Mouse (Mus musculus) myocyte (in vitro differentiated cells): ENCODE measurements around the gene Dars2. TPM values are rescaled to one million over a fixed set of nuclear protein-coding genes. Genes with fewer than 3 reads are reported as not detected.
"Not testable (repeated sequence)": the region's sequence is repeated elsewhere in the genome, so short reads cannot be mapped to it uniquely, and the experiment has no call there.

Experiments
- H3K27me3 ChIP-seq: one replicate; pipeline ENCODE4 v1.6.1; 2011; ENCODE audit not compliant: control insufficient read depth, insufficient read depth, insufficient read length
- H3K36me3 ChIP-seq: one replicate; pipeline ENCODE4 v1.6.1; 2011; ENCODE audit not compliant: control insufficient read depth, insufficient read depth
- H3K4me2 ChIP-seq: one replicate; pipeline ENCODE4 v1.6.1; 2011; ENCODE audit warnings: low read depth, control low read depth
- H3K4me3 ChIP-seq: one replicate; pipeline ENCODE4 v1.5.1; 2011; ENCODE audit warnings: mild to moderate bottlenecking, control low read depth, moderate library complexity
- H3K79me2 ChIP-seq: one replicate; pipeline ENCODE4 v1.6.1; 2011; ENCODE audit not compliant: control insufficient read depth, insufficient read depth
- H3ac ChIP-seq: one replicate; pipeline ENCODE4 v1.6.1; 2011; ENCODE audit not compliant: control insufficient read depth, insufficient read length
- CEBPB ChIP-seq: IDR thresholded peaks from 2 replicates; pipeline ENCODE4 v1.6.1; 2011; ENCODE audit warnings: mild to moderate bottlenecking, moderate library complexity; ENCODE audit not compliant: poor library complexity, insufficient read depth, severe bottlenecking
- E2F4 ChIP-seq: IDR thresholded peaks from one replicate; pipeline ENCODE4 v1.6.1; 2011; ENCODE audit warnings: mild to moderate bottlenecking, control low read depth, moderate library complexity; ENCODE audit not compliant: insufficient read depth
- MAX ChIP-seq: IDR thresholded peaks from one replicate; pipeline ENCODE4 v1.6.1; 2011; ENCODE audit warnings: low read depth, mild to moderate bottlenecking, control low read depth
- MYOD1 ChIP-seq, 3 experiments: IDR thresholded peaks; one replicate each; pipeline ENCODE4 v1.6.1; 2011; ENCODE audit warnings: control low read depth in 2 of 3, low read depth in 2 of 3, mild to moderate bottlenecking in 2 of 3, moderate library complexity in 1 of 3; ENCODE audit not compliant: insufficient read length in 2 of 3, control insufficient read depth in 1 of 3
- MYOG ChIP-seq, 3 experiments: IDR thresholded peaks; one replicate each; pipeline ENCODE4 v1.6.1; 2011; ENCODE audit warnings: control low read depth in 2 of 3, low read depth in 2 of 3, mild to moderate bottlenecking in 2 of 3; ENCODE audit not compliant: insufficient read length in 2 of 3, control insufficient read depth in 1 of 3, insufficient read depth in 1 of 3
- POLR2A ChIP-seq: IDR thresholded peaks from one replicate; pipeline ENCODE4 v1.6.1; 2011; ENCODE audit warnings: low read depth, mild to moderate bottlenecking, control low read depth, moderate library complexity; ENCODE audit not compliant: insufficient read length
- POLR2AphosphoS2 ChIP-seq: IDR thresholded peaks from one replicate; pipeline ENCODE4 v1.6.1; 2011; ENCODE audit warnings: low read depth, control low read depth; ENCODE audit not compliant: insufficient read length
- REST ChIP-seq: IDR thresholded peaks from one replicate; pipeline ENCODE4 v1.6.1; 2011; ENCODE audit warnings: mild to moderate bottlenecking, control low read depth, moderate library complexity; ENCODE audit not compliant: insufficient read depth, insufficient read length
- SRF ChIP-seq: IDR thresholded peaks from one replicate; pipeline ENCODE4 v1.6.1; 2011; ENCODE audit warnings: low read depth; ENCODE audit not compliant: control insufficient read depth, insufficient read length
- TCF12 ChIP-seq: IDR thresholded peaks from one replicate; pipeline ENCODE4 v1.6.1; 2011; ENCODE audit warnings: mild to moderate bottlenecking, control low read depth; ENCODE audit not compliant: poor library complexity, insufficient read depth, severe bottlenecking
- TCF3 ChIP-seq: IDR thresholded peaks from one replicate; pipeline ENCODE4 v1.6.1; 2011; ENCODE audit warnings: low read depth, control low read depth; ENCODE audit not compliant: insufficient read length
- USF1 ChIP-seq: IDR thresholded peaks from one replicate; pipeline ENCODE4 v1.6.1; 2011; ENCODE audit warnings: low read depth, mild to moderate bottlenecking, control low read depth, moderate library complexity
- polyA plus RNA-seq: library from polyadenylated mRNA; unstranded; fragments of >200 nt; fragmentation: generic; extraction: Trizol; gene quantifications from one replicate; pipeline ENCODE4 v1.2.1, GENCODE M21; 2012; ENCODE audit warnings: missing spikeins

Gene Dars2
- polyA plus RNA-seq, 1 experiment, result 18.1 TPM

GRCm38 (mm10) chr1:161031881-161032280 is 38.6 kb downstream of the Dars2 start:
- Histone ChIP-seq H3K4me2 (no peak overlapping the region), H3K36me3 (peaks cover 24% of the 10 kb centered on the region), H3K4me3 (no peak overlapping the region), H3K27me3 (no peaks in the 10 kb centered on the region), H3ac (no peak overlapping the region), H3K79me2 (peaks cover 18% of the 10 kb centered on the region)
- TF ChIP-seq E2F4, result no peak
- no peak for TF ChIP-seq POLR2A
- TF ChIP-seq CEBPB, result no peak
- no peak for TF ChIP-seq POLR2AphosphoS2
- TF ChIP-seq SRF, result no peak
- TF ChIP-seq TCF12, result no peak
- no peak for TF ChIP-seq MYOG (IDR thresholded peaks at IDR 0.05; ENCODE audit: control insufficient read depth in 1 of 3, insufficient read depth in 1 of 3, insufficient read length in 2 of 3, low read depth in 2 of 3)
- TF ChIP-seq MAX, result no peak
- TF ChIP-seq USF1, result no peak
- no peak for TF ChIP-seq MYOD1 (IDR thresholded peaks at IDR 0.05; ENCODE audit: control insufficient read depth in 1 of 3, insufficient read length in 2 of 3, low read depth in 2 of 3)
- TF ChIP-seq TCF3, result no peak
- no peak for TF ChIP-seq REST

- H3K79me2 ChIP-seq, result peaks cover under 1% of the 10 kb centered on the region
- no peak overlapping the region for H3ac ChIP-seq
- H3K27me3 ChIP-seq, result no peaks in the 10 kb centered on the region
- no peak overlapping the region for H3K4me2 ChIP-seq
- no peak overlapping the region for H3K4me3 ChIP-seq
- H3K36me3 ChIP-seq, result peaks cover 11% of the 10 kb centered on the region
- TF ChIP-seq E2F4 (no peak), POLR2AphosphoS2 (no peak)
These were observed 40.4 kb downstream of the Dars2 start for GRCm38 (mm10) chr1:161030058-161030457.

- not testable (repeated sequence) for H3K4me3 ChIP-seq, H3K27me3 ChIP-seq, H3K4me2 ChIP-seq, H3K79me2 ChIP-seq, H3ac ChIP-seq
- peaks cover 11% of the 10 kb centered on the region for H3K36me3 ChIP-seq
These were observed 42.0 kb downstream of the Dars2 start for GRCm38 (mm10) chr1:161028427-161028826.

- H3K27me3 ChIP-seq, result no peaks in the 10 kb centered on the region
- H3K36me3 ChIP-seq, result peaks cover 9% of the 10 kb centered on the region
- no peak for TF ChIP-seq REST
- H3K79me2 ChIP-seq, result no peaks in the 10 kb centered on the region
- H3ac ChIP-seq, result no peak overlapping the region
- H3K4me2 ChIP-seq, result no peak overlapping the region
- H3K4me3 ChIP-seq, result no peak overlapping the region
These were observed 43.3 kb downstream of the Dars2 start for GRCm38 (mm10) chr1:161027196-161027595.

- Histone ChIP-seq H3ac (no peak overlapping the region), H3K4me3 (no peak overlapping the region), H3K36me3 (peaks cover 7% of the 10 kb centered on the region), H3K79me2 (no peaks in the 10 kb centered on the region), H3K27me3 (no peaks in the 10 kb centered on the region), H3K4me2 (no peak overlapping the region)
- TF ChIP-seq POLR2AphosphoS2, result no peak
These were observed 44.8 kb downstream of the Dars2 start for GRCm38 (mm10) chr1:161025410-161026210.

- Histone ChIP-seq H3K4me3 (no peak overlapping the region), H3ac (no peak overlapping the region), H3K27me3 (no peaks in the 10 kb centered on the region), H3K79me2 (no peaks in the 10 kb centered on the region), H3K36me3 (peaks cover 22% of the 10 kb centered on the region), H3K4me2 (no peak overlapping the region)
- TF ChIP-seq E2F4, result no peak
- TF ChIP-seq TCF12, result no peak
- no peak for TF ChIP-seq USF1
- no peak for TF ChIP-seq TCF3
- TF ChIP-seq POLR2AphosphoS2, result no peak
- no peak for TF ChIP-seq POLR2A
These were observed 50.4 kb downstream of the Dars2 start for GRCm38 (mm10) chr1:161020051-161020450.
